Mouse (Mus musculus): Measurements from ENCODE around the gene Gm10945.

Gm10945 gene

GRCm38 (mm10) chr10:6761287-6761811 is at the start of gene Gm10945:
TSS of gene Gm10945 (minus strand) at chr10:6761761.
- no peak for DNase-seq (ENCODE audit: low spot score)

- no peak for DNase-seq (ENCODE audit: low spot score)
These were observed 28.7 kb upstream of the Gm10945 start for GRCm38 (mm10) chr10:6790226-6790625.

- peak; percentile 5 for DNase-seq (ENCODE audit: low spot score)
These were observed 27.1 kb upstream of the Gm10945 start for GRCm38 (mm10) chr10:6788517-6789237.

GRCm38 (mm10) chr10:6758206-6758605 is 3.4 kb downstream of the Gm10945 start, which contains the start of gene Oprm1:
TSS of gene Oprm1 (plus strand) at chr10:6758506.
- DNase-seq (ENCODE audit: low spot score) = no peak

- DNase-seq (ENCODE audit: low spot score) = no peak
These were observed 8.2 kb downstream of the Gm10945 start for GRCm38 (mm10) chr10:6753375-6753774.

GRCm38 (mm10) chr10:6728469-6728868 is 33.1 kb downstream of the Gm10945 start:
- DNase-seq (ENCODE audit: low spot score) = no peak

- no peak for DNase-seq (ENCODE audit: low spot score)
These were observed 37.8 kb downstream of the Gm10945 start for GRCm38 (mm10) chr10:6723765-6724164.

GRCm38 (mm10) chr10:6717181-6717948 is 44.2 kb downstream of the Gm10945 start:
- DNase-seq (ENCODE audit: low spot score) = no peak

GRCm38 (mm10) chr10:6705226-6705885 is 56.2 kb downstream of the Gm10945 start:
- no peak for DNase-seq (ENCODE audit: low spot score)

- peak; percentile 29 for DNase-seq (ENCODE audit: low spot score)
These were observed 67.2 kb downstream of the Gm10945 start for GRCm38 (mm10) chr10:6694218-6694850.

All from urinary bladder, postnatal 25 days (tissue).